Mouse (Mus musculus) CH12.LX (cell line): ENCODE data around the gene March9. TPM values are rescaled to one million over a fixed set of nuclear protein-coding genes. Genes with fewer than 3 reads are reported as not detected.
A peak's percentile ranks its signal among the peaks of the same experiment; 100 is the strongest.

Experiments used
- DNase-seq: peaks from one replicate; pipeline ENCODE4 v3.0.0-alpha.2; 2013; ENCODE audit errors: extremely low read depth
- H3K27ac ChIP-seq: 2 replicates; pipeline ENCODE4 v1.5.1; 2012; ENCODE audit warnings: low read depth, mild to moderate bottlenecking, control low read depth, moderate library complexity; ENCODE audit not compliant: insufficient read depth
- H3K27me3 ChIP-seq: replicated peaks from 2 replicates; pipeline ENCODE3; 2012; ENCODE audit warnings: inconsistent platforms
- H3K36me3 ChIP-seq, 2 experiments: replicated peaks in 1 of 2; 2 replicates each; pipeline versions ENCODE3 to v1.6.1; 2012; ENCODE audit warnings: inconsistent platforms in 1 of 2, low read length in 1 of 2, mild to moderate bottlenecking in 1 of 2, mixed read lengths in 1 of 2, moderate library complexity in 1 of 2; ENCODE audit not compliant: control insufficient read depth in 1 of 2, insufficient read depth in 1 of 2
- H3K4me1 ChIP-seq, 2 experiments: 2 replicates each; pipeline ENCODE4 v1.6.1; 2012; ENCODE audit warnings: inconsistent platforms in 1 of 2, moderate library complexity in 1 of 2; ENCODE audit not compliant: insufficient read depth in 2 of 2, control insufficient read depth in 1 of 2
- H3K4me2 ChIP-seq: 2 replicates; pipeline ENCODE4 v1.6.1; 2012; ENCODE audit warnings: low read depth, mild to moderate bottlenecking, control low read depth; ENCODE audit not compliant: poor library complexity, insufficient read depth, severe bottlenecking
- H3K4me3 ChIP-seq, 3 experiments: fragments of 150-350 bp in 1 of 3; sonication (generic) in 1 of 3; replicated peaks in 1 of 3; 2 replicates each; pipeline versions ENCODE3 to v1.5.1; 2011 to 2012; ENCODE audit warnings: low read depth in 2 of 3, low read length in 2 of 3, mild to moderate bottlenecking in 2 of 3, moderate library complexity in 2 of 3, control low read depth in 1 of 3, improper control_type of control experiment in 1 of 3, inconsistent platforms in 1 of 3, mixed read lengths in 1 of 3; ENCODE audit not compliant: poor library complexity in 1 of 3
- H3K79me2 ChIP-seq: replicated peaks from 2 replicates; pipeline ENCODE4 v1.6.1; 2012; ENCODE audit warnings: mild to moderate bottlenecking, moderate library complexity; ENCODE audit not compliant: control insufficient read depth, poor library complexity, insufficient read depth, severe bottlenecking; ENCODE audit errors: extremely low read depth
- H3K9ac ChIP-seq: 2 replicates; pipeline ENCODE4 v1.6.1; 2012; ENCODE audit warnings: low read depth, mild to moderate bottlenecking, control low read depth, moderate library complexity; ENCODE audit not compliant: insufficient read depth
- H3K9me3 ChIP-seq: replicated peaks from 2 replicates; pipeline ENCODE3; 2012; ENCODE audit warnings: low read length, inconsistent platforms, mixed read lengths
- BHLHE40 ChIP-seq: IDR thresholded peaks from 2 replicates; pipeline ENCODE4 v1.6.1; 2011; ENCODE audit warnings: mild to moderate bottlenecking, low read depth, low read length, improper control_type of control experiment
- CHD1 ChIP-seq: IDR thresholded peaks from 2 replicates; pipeline ENCODE4 v1.6.1; 2012; ENCODE audit warnings: low read depth, low read length, improper control_type of control experiment, inconsistent platforms
- CTCF ChIP-seq, 2 experiments: IDR thresholded peaks in 1 of 2; conservative IDR thresholded peaks in 1 of 2; 2 replicates each; pipeline ENCODE4 v1.5.1; 2011 to 2012; ENCODE audit warnings: low read depth in 2 of 2, low read length in 2 of 2, improper control_type of control experiment in 1 of 2, inconsistent platforms in 1 of 2, mild to moderate bottlenecking in 1 of 2, moderate library complexity in 1 of 2
- ELF1 ChIP-seq: IDR thresholded peaks from 2 replicates; pipeline ENCODE4 v1.6.1; 2014; ENCODE audit warnings: low read depth, mild to moderate bottlenecking, inconsistent platforms, low read length, improper control_type of control experiment
- JUN ChIP-seq: IDR thresholded peaks from 2 replicates; pipeline ENCODE4 v1.6.1; 2011; ENCODE audit warnings: low read depth, mild to moderate bottlenecking, low read length, improper control_type of control experiment, moderate library complexity; ENCODE audit not compliant: insufficient read depth
- MYC ChIP-seq: IDR thresholded peaks from 2 replicates; pipeline ENCODE4 v1.6.1; 2011; ENCODE audit warnings: low read depth, mild to moderate bottlenecking, improper control_type of control experiment, low read length
- PAX5 ChIP-seq: IDR thresholded peaks from 2 replicates; pipeline ENCODE4 v1.6.1; 2012; ENCODE audit warnings: low read length, inconsistent platforms, mixed read lengths
- POLR2A ChIP-seq: IDR thresholded peaks from 2 replicates; pipeline ENCODE4 v1.6.1; 2011; ENCODE audit warnings: low read depth, mild to moderate bottlenecking, improper control_type of control experiment, low read length
- RAD21 ChIP-seq: IDR thresholded peaks from 2 replicates; pipeline ENCODE4 v1.6.1; 2011; ENCODE audit warnings: low read depth, mild to moderate bottlenecking, low read length, improper control_type of control experiment, moderate library complexity
- SMC3 ChIP-seq: IDR thresholded peaks from 2 replicates; pipeline ENCODE4 v1.6.1; 2011; ENCODE audit warnings: low read depth, low read length, improper control_type of control experiment
- TBP ChIP-seq: conservative IDR thresholded peaks from 2 replicates; pipeline ENCODE4 v1.6.1; 2011; ENCODE audit warnings: low read depth, low read length, improper control_type of control experiment
- USF2 ChIP-seq: conservative IDR thresholded peaks from 2 replicates; pipeline ENCODE4 v1.6.1; 2011; ENCODE audit warnings: low read depth, low read length, improper control_type of control experiment
- ZC3H11A ChIP-seq: IDR thresholded peaks from 2 replicates; pipeline ENCODE4 v1.6.1; 2012; ENCODE audit warnings: low read depth, mild to moderate bottlenecking, inconsistent platforms, low read length, improper control_type of control experiment
- dilution Hi-C: fragments of 300-500 bp; cut with MboI; formaldehyde crosslinking; loops from 2 replicates; pipeline ENCODE4 v1.14.3; 2020; ENCODE audit warnings: low sequenced_read_pairs; ENCODE audit not compliant: extremely low pct_unique_long_range_greater_than_20kb, extremely low pct_ligation_motif_present
- in situ Hi-C: fragments of 300-500 bp; cut with MboI; formaldehyde crosslinking; loops from 3 replicates; pipeline ENCODE4 v1.14.3; 2019; ENCODE audit warnings: low sequenced_read_pairs, low pct_ligation_motif_present, low pct_unique_long_range_greater_than_20kb, mixed read lengths
- polyA plus RNA-seq: library from polyadenylated mRNA; unstranded; fragments of >175 nt; gene quantifications from 2 replicates; pipeline ENCODE4 v1.2.1, GENCODE M21; 2012; ENCODE audit warnings: low read depth; ENCODE audit not compliant: insufficient read length
- total RNA-seq, 2 experiments: library from RNA; depleted of rRNA; stranded (reverse); fragments of 300-350 nt in 1 of 2; fragments of >200 nt in 1 of 2; gene quantifications; 2 replicates each; pipeline ENCODE4 v1.2.3; 2012 to 2014

March9 gene
- total and polyA plus RNA-seq, 3 experiments = 0.68 to 3.4 (median 1.0) TPM

- H3K9me3 ChIP-seq = no peaks in the 10 kb centered on the region
- TF ChIP-seq POLR2A = no peak
- TF ChIP-seq CTCF (conservative IDR thresholded peaks at IDR 0.05 in 1 of 2, IDR thresholded peaks at IDR 0.05 in 1 of 2; ENCODE audit: low read depth in 2 of 2, low read length in 2 of 2) = peak; percentile 78 to 86
- TF ChIP-seq ELF1 = no peak
- TF ChIP-seq RAD21 = peak; percentile 42
- no peak for TF ChIP-seq ZC3H11A
- no peak for TF ChIP-seq BHLHE40
- no peak for TF ChIP-seq USF2
- TF ChIP-seq SMC3 = peak; percentile 65
- H3K4me2 ChIP-seq = peak overlapping the region; percentile 79
- peak; percentile 78 for DNase-seq
- no peak overlapping the region for H3K27ac ChIP-seq
- H3K9ac ChIP-seq = no peak overlapping the region
- H3K79me2 ChIP-seq = no peaks in the 10 kb centered on the region
- in situ Hi-C loops (no loop called here), dilution Hi-C loops (no loop called here)
- peaks cover 37% of the 10 kb centered on the region for H3K27me3 ChIP-seq
- H3K4me3 ChIP-seq = no peak overlapping the region
- peaks cover 12 to 15% of the 10 kb centered on the region in 2 experiments for H3K36me3 ChIP-seq
- H3K4me1 ChIP-seq = peaks cover 12 to 40% of the 10 kb centered on the region in 2 experiments
Measured at GRCm38 (mm10) chr10:127058161-127058560, 1.8 kb downstream of the March9 start.

DNA sequence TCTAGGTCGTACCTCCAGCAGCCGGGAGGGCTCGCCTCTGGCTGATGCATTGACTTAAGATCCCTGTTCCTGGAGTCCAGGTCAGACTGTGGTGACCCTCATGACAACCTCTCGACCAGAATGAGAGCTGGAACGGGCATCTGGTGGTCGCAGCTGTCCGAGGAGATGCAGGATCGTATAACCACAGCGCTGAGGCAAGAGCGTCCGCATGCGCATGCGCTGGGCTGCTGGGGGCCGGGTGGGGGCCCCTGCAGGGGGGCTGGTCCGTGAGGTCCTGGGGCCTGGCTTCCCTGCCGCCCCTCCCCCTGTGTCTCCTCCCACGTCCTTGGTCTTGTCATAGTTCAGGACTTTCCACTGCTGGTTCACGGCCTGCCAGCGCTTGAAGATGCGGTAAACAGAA is 3.5 kb downstream of the March9 start:
- in situ Hi-C loops (no loop called here), dilution Hi-C loops (no loop called here)
- Histone ChIP-seq H3K9me3 (no peaks in the 10 kb centered on the region), H3K4me3 (no peak overlapping the region), H3K4me1 (peaks cover 12 to 33% of the 10 kb centered on the region in 2 experiments), H3K79me2 (no peaks in the 10 kb centered on the region), H3K4me2 (no peak overlapping the region), H3K36me3 (peaks cover 12 to 15% of the 10 kb centered on the region in 2 experiments), H3K27me3 (peaks cover 26% of the 10 kb centered on the region), H3K9ac (no peak overlapping the region), H3K27ac (no peak overlapping the region)
- DNase-seq = no peak
- no peak for TF ChIP-seq PAX5
- TF ChIP-seq JUN = no peak

GRCm38 (mm10) chr10:127055406-127055805 is 4.6 kb downstream of the March9 start:
- no peaks in the 10 kb centered on the region for H3K9me3 ChIP-seq
- in situ Hi-C loops (no loop called here), dilution Hi-C loops (no loop called here)
- peaks cover 12 to 15% of the 10 kb centered on the region in 2 experiments for H3K36me3 ChIP-seq
- H3K27me3 ChIP-seq = peaks cover 15% of the 10 kb centered on the region
- no peak overlapping the region for H3K9ac ChIP-seq
- H3K79me2 ChIP-seq = no peaks in the 10 kb centered on the region
- TF ChIP-seq MYC (no peak), CTCF (conservative IDR thresholded peaks at IDR 0.05 in 1 of 2, IDR thresholded peaks at IDR 0.05 in 1 of 2; ENCODE audit: low read depth in 2 of 2, low read length in 2 of 2) (no peak), CHD1 (no peak), TBP (no peak)
- H3K27ac ChIP-seq = no peak overlapping the region
- DNase-seq = no peak
- 0 out of 2 replicates have a peak overlapping the region, but pooled peaks have one; percentile 14 for H3K4me2 ChIP-seq
- H3K4me1 ChIP-seq = peaks cover 12 to 34% of the 10 kb centered on the region in 2 experiments
- H3K4me3 ChIP-seq = no peak overlapping the region
